Mouse (Mus musculus): ENCODE data around the gene Olr1.

GRCm38 (mm10) chr6:129516388-129516787 lies 9.4 kb upstream of the Olr1 start:
- TF ChIP-seq NANOG (IDR thresholded peaks at IDR 0.05; ENCODE audit: borderline replicate concordance, low read length) (no peak), CTCF (conservative IDR thresholded peaks at IDR 0.05; ENCODE audit: low read length) (no peak), POU5F1 (IDR thresholded peaks at IDR 0.05; ENCODE audit: borderline replicate concordance, low read length) (no peak)

Measured in E14TG2a.4 (cell line).